8 mouse cellular contexts compared by ENCODE assay signal in genomic region chr6:88639921-88640320, GRCm38 (mm10). TPM values are rescaled to one million over a fixed set of nuclear protein-coding genes. Genes with fewer than 3 reads are reported as not detected.
A peak's percentile ranks its signal among the peaks of the same experiment; 100 is the strongest.
DNase-seq lines count a peak whose midpoint lies in the region; ATAC-seq and TF ChIP-seq lines count a peak whose summit lies in the region.

No protein-coding gene starts in this region.

- 5% methylated on average over 9 of the region's 9 CpGs for whole genome bisulfite sequencing in lung, adult 2 months
- 4% methylated on average over 9 of the region's 9 CpGs for WGBS in heart, embryonic 11.5 days (ENCODE audit: insufficient replicate concordance)
- 0% methylated on average over 9 of the region's 9 CpGs for WGBS in midbrain, embryonic 10.5 days

- ATAC-seq in heart, embryonic 11.5 days (replicated peaks; ENCODE audit: insufficient number of reproducible peaks, low FRiP score, low TSS enrichment), result no peak

- peak; percentile 25 for DNase-seq in lung, postnatal 10 days
- no peak for DNase-seq in lung, adult 2 months
- DNase-seq in layer of hippocampus, adult 18-20 months (ENCODE audit: low spot score in 2 of 2), result peak; percentile 25 to 81
- peak; percentile 32 for DNase-seq in midbrain, embryonic 10.5 days (ENCODE audit: low spot score)
- no peak for DNase-seq in yolk sac, embryonic 10.5 days (ENCODE audit: low spot score)
- DNase-seq in gastrocnemius, postnatal 10 days, result no peak
- no peak for DNase-seq in spleen, postnatal 14 days (ENCODE audit: low spot score in 2 of 2)

- H3K9me3 ChIP-seq in heart, embryonic 11.5 days (replicated peaks; ENCODE audit: control insufficient read depth, low read length), result no peaks in the 10 kb centered on the region
- H3K9me3 ChIP-seq in midbrain, embryonic 10.5 days (replicated peaks), result peaks cover 8% of the 10 kb centered on the region

- peak overlapping the region; percentile 55 for H3K4me2 ChIP-seq in heart, embryonic 11.5 days

- no peaks in the 10 kb centered on the region for H3K36me3 ChIP-seq in heart, embryonic 11.5 days (ENCODE audit: control insufficient read depth, insufficient read depth, low read length)
- H3K36me3 ChIP-seq in midbrain, embryonic 10.5 days, result no peaks in the 10 kb centered on the region

- no peak overlapping the region for H3K4me3 ChIP-seq in lung, adult 2 months (replicated peaks; ENCODE audit: extremely low read depth, low read depth, low read length)
- no peak overlapping the region for H3K4me3 ChIP-seq in heart, embryonic 11.5 days (ENCODE audit: low read depth, low read length)
- peak overlapping the region; percentile 30 for H3K4me3 ChIP-seq in midbrain, embryonic 10.5 days

- TF ChIP-seq POLR2A in lung, adult 2 months (IDR thresholded peaks at IDR 0.05; ENCODE audit: borderline replicate concordance, extremely low read depth, low read depth, low read length), result no peak

- peaks cover 4% of the 10 kb centered on the region; the same call in 1 of the 2 replicates for H3K4me1 ChIP-seq in lung, adult 2 months (ENCODE audit: control insufficient read depth, insufficient read depth, low read length)
- peaks cover 8% of the 10 kb centered on the region for H3K4me1 ChIP-seq in heart, embryonic 11.5 days (ENCODE audit: control insufficient read depth, insufficient read depth, low read length)
- H3K4me1 ChIP-seq in midbrain, embryonic 10.5 days, result peaks cover 28% of the 10 kb centered on the region

- no peak for TF ChIP-seq CTCF in lung, adult 2 months (IDR thresholded peaks at IDR 0.05; ENCODE audit: insufficient read depth, low read length)

- no peaks in the 10 kb centered on the region for H3K27me3 ChIP-seq in heart, embryonic 11.5 days (ENCODE audit: control insufficient read depth, insufficient read depth, low read length)
- 0 out of 2 replicates have a peak, but pooled peaks cover 18% of the 10 kb centered on the region for H3K27me3 ChIP-seq in midbrain, embryonic 10.5 days (ENCODE audit: low read depth, poor library complexity, severe bottlenecking)

- no peak overlapping the region for H3K9ac ChIP-seq in heart, embryonic 11.5 days (ENCODE audit: low read depth, low read length)

- no peak overlapping the region for H3K27ac ChIP-seq in heart, embryonic 11.5 days (ENCODE audit: low read depth, low read length)
- H3K27ac ChIP-seq in midbrain, embryonic 10.5 days (replicated peaks), result no peak overlapping the region

RNA-seq across cellular contexts. Expression of gene Kbtbd12, which starts 2.2 kb away (rescaled TPM):
- 0.16 and 1.8 TPM in 2 replicates for polyA plus RNA-seq in lung, adult 2 months (2012; rRNA removed)
- 7.7 and 15.2 TPM in 2 replicates for polyA plus RNA-seq in heart, embryonic 11.5 days (2014; fragmentation: Nextera tagmentation; extraction: Ambion mirVana)
- total RNA-seq in layer of hippocampus, adult 18-20 months (2021), result under 1 TPM; 0.20 to 0.74 TPM
- polyA plus RNA-seq in midbrain, embryonic 10.5 days (2016; fragmentation: Nextera tagmentation; extraction: Ambion mirVana), result 0.61 TPM in 1 of 2 replicates, not detected in the other
- 10 to 100 TPM; 41.8 to 45.9 TPM for total RNA-seq in gastrocnemius, postnatal 10 days (2021)

Comparison
In these comparisons a context has a peak if more than half of its experiments do, and no peak if none do; other contexts are left out.
1. DNase-seq: peak in lung, postnatal 10 days (single experiment), layer of hippocampus, adult 18-20 months (2 of 2) and midbrain, embryonic 10.5 days (single experiment); none in lung, adult 2 months (single experiment), yolk sac, embryonic 10.5 days (single experiment), gastrocnemius, postnatal 10 days (single experiment) and spleen, postnatal 14 days (0 of 2).